Mouse (Mus musculus) E14TG2a.4 (cell line): ENCODE data around the gene Lrrc4b.

ENCODE experiments used
- CTCF ChIP-seq: conservative IDR thresholded peaks from 2 replicates; pipeline ENCODE4 v1.5.1; 2014; ENCODE audit warnings: low read length
- NANOG ChIP-seq: IDR thresholded peaks from 2 replicates; pipeline ENCODE4 v1.6.1; 2014; ENCODE audit warnings: borderline replicate concordance, low read length, mixed read lengths
- POU5F1 ChIP-seq: IDR thresholded peaks from 2 replicates; pipeline ENCODE4 v1.6.1; 2014; ENCODE audit warnings: low read length, borderline replicate concordance

DNA sequence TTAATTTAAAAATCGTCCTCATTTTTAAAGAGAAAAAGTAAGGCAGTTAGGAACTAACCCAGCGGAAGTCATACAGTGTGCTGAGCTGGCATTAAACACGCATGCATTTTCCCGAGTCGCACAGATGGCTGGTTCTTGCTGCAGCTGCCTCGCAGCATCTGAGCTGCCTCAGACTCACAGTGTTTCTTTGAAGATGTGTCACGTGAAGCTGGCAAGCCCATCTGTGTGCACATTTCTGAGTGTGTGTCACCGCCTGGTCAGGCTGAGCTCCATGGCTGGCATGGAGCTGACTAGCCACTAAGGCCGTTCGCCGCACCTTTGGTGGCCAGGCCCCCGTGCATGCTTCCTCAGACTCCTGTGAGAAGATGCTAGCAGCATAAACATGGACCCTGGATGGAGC, 46.3 kb upstream of the Lrrc4b start:
- TF ChIP-seq CTCF (no peak), POU5F1 (no peak), NANOG (no peak)
